Mouse (Mus musculus) testis, adult 2 months (tissue): ENCODE results near the gene Bcl2l10.

Experiments used
- CTCF ChIP-seq: fragments of 200-500 bp; IDR thresholded peaks from 2 replicates; pipeline ENCODE4 v1.5.1; 2012; ENCODE audit warnings: low read depth, mild to moderate bottlenecking, inconsistent platforms, low read length, moderate library complexity; ENCODE audit not compliant: control insufficient read depth, insufficient read depth, insufficient replicate concordance
- POLR2A ChIP-seq: fragments of 200-500 bp; IDR thresholded peaks from 2 replicates; pipeline ENCODE4 v1.6.1; 2012; ENCODE audit warnings: low read depth, mild to moderate bottlenecking, inconsistent platforms, low read length, moderate library complexity; ENCODE audit not compliant: control insufficient read depth

GRCm38 (mm10) chr9:75303701-75304261 is 43.8 kb upstream of the Bcl2l10 start:
- TF ChIP-seq CTCF = no peak
- TF ChIP-seq POLR2A = 0 out of 2 replicates have a peak, but pooled peaks have one; percentile 20
